Mouse (Mus musculus) megakaryocyte, embryonic 14.5 days (primary cell): ENCODE results near the gene Sh3gl2. TPM values are rescaled to one million over a fixed set of nuclear protein-coding genes. Genes with fewer than 3 reads are reported as not detected.

ENCODE experiments used
- H3K27me3 ChIP-seq: replicated peaks from 2 replicates; pipeline ENCODE3; 2012; ENCODE audit warnings: inconsistent platforms
- H3K36me3 ChIP-seq: replicated peaks from 2 replicates; pipeline ENCODE3; 2012; ENCODE audit warnings: low read length, inconsistent platforms, mixed read lengths
- H3K4me1 ChIP-seq: 2 replicates; pipeline ENCODE4 v1.6.1; 2012; ENCODE audit warnings: inconsistent platforms
- H3K4me3 ChIP-seq: replicated peaks from 2 replicates; pipeline ENCODE3; 2012; ENCODE audit warnings: moderate library complexity, mild to moderate bottlenecking, inconsistent platforms
- H3K9me3 ChIP-seq: 2 replicates; pipeline ENCODE4 v1.6.1; 2012; ENCODE audit warnings: inconsistent platforms
- FLI1 ChIP-seq: IDR thresholded peaks from 2 replicates; pipeline ENCODE4 v1.6.1; 2012; ENCODE audit warnings: low read length, inconsistent platforms, mixed read lengths
- GATA1 ChIP-seq: IDR thresholded peaks from 3 replicates; pipeline ENCODE4 v1.6.1; 2012; ENCODE audit warnings: mixed read lengths, low read length, inconsistent platforms, borderline replicate concordance
- polyA plus RNA-seq: library from polyadenylated mRNA; stranded (reverse); fragments of >175 nt; gene quantifications from 2 replicates; pipeline ENCODE4 v1.2.3, GENCODE M21; 2012; ENCODE audit warnings: low replicate concordance; ENCODE audit not compliant: insufficient read depth

Gene Sh3gl2
- polyA plus RNA-seq, 1 experiment: not detected

DNA sequence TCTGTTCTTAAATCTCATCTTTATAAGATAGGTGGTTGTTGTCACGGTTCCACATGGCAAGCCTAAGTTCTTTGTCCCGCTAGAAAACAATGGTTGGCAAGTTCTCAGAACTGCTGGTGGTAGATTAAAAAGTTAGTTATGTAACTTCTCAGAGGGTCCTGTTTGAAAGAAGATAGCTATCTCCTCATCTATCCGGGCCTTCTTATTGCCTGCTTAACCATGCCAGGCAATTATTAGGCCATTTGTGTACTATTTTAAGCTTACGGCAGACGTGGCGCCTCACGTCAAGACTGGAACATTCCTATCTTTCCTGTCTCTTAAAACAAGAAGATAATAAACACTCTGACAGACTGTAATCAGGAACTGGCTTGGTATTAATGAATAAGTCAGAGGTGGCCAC, 424.5 kb downstream of the Sh3gl2 start:
- H3K36me3 ChIP-seq: no peaks in the 10 kb centered on the region
- H3K9me3 ChIP-seq: no peaks in the 10 kb centered on the region
- H3K27me3 ChIP-seq: no peaks in the 10 kb centered on the region
- no peak overlapping the region for H3K4me3 ChIP-seq
- TF ChIP-seq GATA1 (no peak), FLI1 (no peak)
- H3K4me1 ChIP-seq: no peaks in the 10 kb centered on the region

DNA sequence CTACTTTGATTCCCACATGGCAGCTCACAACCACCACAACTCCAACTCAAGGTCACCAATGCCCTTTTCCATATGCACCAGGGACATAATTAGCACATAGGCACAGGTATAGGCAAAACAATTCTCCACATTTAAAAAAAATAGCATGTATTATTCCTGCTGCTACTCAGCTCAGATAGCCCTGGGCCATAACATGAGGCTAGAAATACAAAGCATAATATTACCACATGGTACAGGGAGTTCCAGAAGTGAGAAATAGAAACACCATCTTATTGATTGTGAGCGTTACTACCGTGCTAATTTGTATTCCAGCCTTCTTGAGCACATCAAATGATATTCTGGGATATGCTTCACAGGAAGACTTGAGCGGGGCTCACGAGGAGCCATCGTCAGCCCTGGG, 464.3 kb downstream of the Sh3gl2 start:
- Histone ChIP-seq H3K27me3 (no peaks in the 10 kb centered on the region), H3K4me1 (no peaks in the 10 kb centered on the region), H3K36me3 (no peaks in the 10 kb centered on the region), H3K9me3 (no peaks in the 10 kb centered on the region), H3K4me3 (no peak overlapping the region)
- no peak for TF ChIP-seq GATA1
- TF ChIP-seq FLI1: no peak

DNA sequence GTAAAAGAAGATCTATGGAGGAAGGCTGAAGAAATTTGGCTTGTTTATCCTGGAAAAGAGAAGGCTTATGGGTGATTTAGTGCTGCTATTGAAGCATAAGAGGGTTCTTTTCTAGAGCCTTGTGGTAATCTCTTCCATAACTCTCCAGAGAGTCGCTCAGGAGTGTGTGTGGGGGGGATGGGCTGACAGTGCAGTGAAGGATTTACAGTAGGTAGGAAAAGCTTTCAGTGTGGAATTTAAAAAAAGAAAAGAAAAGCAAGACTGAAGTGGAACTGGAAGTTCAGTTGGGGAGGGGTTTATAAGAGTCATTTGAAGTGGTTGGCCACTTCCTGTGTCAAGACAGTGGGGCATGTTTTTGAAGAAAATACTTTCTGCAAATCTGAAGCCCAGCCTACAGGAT, 464.8 kb downstream of the Sh3gl2 start:
- H3K9me3 ChIP-seq: no peaks in the 10 kb centered on the region
- no peak overlapping the region for H3K4me3 ChIP-seq
- TF ChIP-seq GATA1 (no peak), FLI1 (no peak)
- no peaks in the 10 kb centered on the region for H3K27me3 ChIP-seq
- no peaks in the 10 kb centered on the region for H3K4me1 ChIP-seq
- H3K36me3 ChIP-seq: no peaks in the 10 kb centered on the region

DNA sequence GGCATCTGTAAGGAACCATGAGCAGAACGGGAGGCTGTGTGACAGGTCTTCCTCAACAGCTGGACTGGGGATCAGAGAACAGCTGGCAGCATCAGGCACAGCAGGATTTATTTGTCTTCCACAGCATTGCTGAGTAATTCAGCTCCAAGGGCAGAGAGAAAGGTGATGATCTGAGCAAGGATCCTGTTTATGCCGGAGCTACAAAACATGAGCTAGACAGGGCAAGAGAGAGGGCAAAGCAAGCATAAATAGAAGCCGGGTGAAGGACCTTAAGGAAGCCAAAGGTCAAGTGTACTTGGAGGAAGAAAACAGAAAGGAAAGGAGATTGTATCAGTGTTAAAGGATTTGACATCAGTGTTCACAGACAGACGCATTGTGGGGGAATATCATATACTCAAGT, 467.4 kb downstream of the Sh3gl2 start:
- Histone ChIP-seq H3K9me3 (no peaks in the 10 kb centered on the region), H3K27me3 (no peaks in the 10 kb centered on the region), H3K4me3 (no peak overlapping the region), H3K4me1 (no peaks in the 10 kb centered on the region), H3K36me3 (no peaks in the 10 kb centered on the region)
- no peak for TF ChIP-seq FLI1
- TF ChIP-seq GATA1: no peak

DNA sequence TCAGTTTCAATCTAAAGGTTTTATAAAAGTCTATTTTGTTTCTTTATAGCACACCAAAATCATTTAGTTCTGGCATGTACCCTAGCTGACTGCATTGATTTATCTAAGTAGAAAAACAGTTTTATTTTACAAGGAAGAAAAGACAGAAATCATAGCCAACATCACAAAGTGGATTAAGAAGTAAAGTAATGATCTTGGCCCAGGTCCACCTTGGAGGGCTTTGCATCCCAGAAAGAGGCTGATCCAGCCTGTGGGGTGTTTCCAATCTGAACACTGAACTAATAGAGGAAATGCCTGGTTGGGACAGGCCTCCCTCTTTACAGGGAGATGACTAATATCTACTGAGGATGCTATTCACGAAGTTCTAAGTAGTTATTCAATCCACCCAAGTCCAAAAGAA, 472.7 kb downstream of the Sh3gl2 start:
- no peak for TF ChIP-seq FLI1
- no peak for TF ChIP-seq GATA1
- no peaks in the 10 kb centered on the region for H3K4me1 ChIP-seq
- no peaks in the 10 kb centered on the region for H3K36me3 ChIP-seq
- no peaks in the 10 kb centered on the region for H3K9me3 ChIP-seq
- no peaks in the 10 kb centered on the region for H3K27me3 ChIP-seq
- no peak overlapping the region for H3K4me3 ChIP-seq

DNA sequence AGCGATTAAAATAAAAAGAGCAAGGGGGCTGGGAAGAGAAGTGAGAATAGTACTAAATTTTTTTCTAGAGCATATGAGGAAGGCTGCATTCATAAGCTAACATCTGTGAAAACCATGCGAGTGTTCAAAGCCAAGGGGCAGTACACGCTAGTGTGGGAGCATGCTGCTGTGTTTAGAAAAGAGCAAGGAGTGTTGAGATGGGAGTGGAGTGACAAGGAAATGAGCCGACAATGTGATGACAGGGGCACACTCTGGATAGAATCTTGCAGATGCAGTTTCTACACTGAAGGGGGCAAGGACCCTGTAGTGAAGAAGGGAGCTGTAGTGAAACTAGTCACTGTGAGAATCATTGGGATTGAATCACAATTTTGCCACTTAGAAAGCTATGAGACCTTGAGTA, 481.2 kb downstream of the Sh3gl2 start:
- H3K4me3 ChIP-seq: no peak overlapping the region
- H3K36me3 ChIP-seq: no peaks in the 10 kb centered on the region
- TF ChIP-seq FLI1 (no peak), GATA1 (no peak)
- H3K9me3 ChIP-seq: no peaks in the 10 kb centered on the region
- no peaks in the 10 kb centered on the region for H3K27me3 ChIP-seq
- no peaks in the 10 kb centered on the region for H3K4me1 ChIP-seq
